ENCODE assay signal across 8 mouse cellular contexts in the genomic region with DNA sequence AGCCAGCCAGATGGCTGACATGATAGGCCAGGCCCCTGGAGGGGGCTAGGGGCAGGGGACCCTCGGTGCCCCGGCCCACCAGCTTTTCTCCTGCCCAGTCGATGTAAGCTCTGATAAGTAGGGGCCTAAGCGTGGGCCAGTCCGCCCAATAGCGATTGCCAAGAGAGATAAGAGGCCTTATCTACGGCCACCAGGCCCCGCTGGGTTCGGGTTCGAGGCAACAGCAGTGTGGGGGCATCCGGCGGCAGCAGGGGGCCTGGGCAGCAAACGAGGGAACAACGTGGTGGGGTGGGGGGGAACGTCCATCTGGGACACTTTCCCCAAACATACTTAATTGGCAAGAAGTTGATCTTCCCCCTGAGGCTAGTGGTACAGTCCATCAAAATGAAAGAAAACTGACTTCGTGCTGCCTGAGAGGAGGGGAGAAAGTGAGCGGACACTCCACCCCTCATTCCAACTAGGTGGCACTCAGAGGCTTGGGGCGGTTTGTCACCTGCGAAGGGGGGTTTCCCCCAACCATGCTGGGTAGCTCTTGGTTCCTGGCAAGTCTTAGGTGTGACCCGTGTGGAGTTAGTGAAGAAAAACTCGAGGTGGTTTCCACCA. TPM values are rescaled to one million over a fixed set of nuclear protein-coding genes. Genes with fewer than 3 reads are reported as not detected.
A peak's percentile ranks its signal among the peaks of the same experiment; 100 is the strongest.
DNase-seq lines count a peak whose midpoint lies in the region; ATAC-seq and TF ChIP-seq lines count a peak whose summit lies in the region.

No protein-coding gene starts in this region.

- intact Hi-C loops in heart, postnatal 25 days (cut with DNase I), result loop anchor here (2.0 kb wide), 1 partner anchor 28 kb away; no protein-coding TSS in a partner anchor

- no peak for TF ChIP-seq CTCF in liver, embryonic 14.5 days (IDR thresholded peaks at IDR 0.05; ENCODE audit: low read depth)

- no peak for DNase-seq in heart, postnatal 25 days (ENCODE audit: low spot score)
- peak; percentile 84 for DNase-seq in c-Kit-positive CD71-positive TER-119-negative erythroid progenitor cells, embryonic 14.5 days (ENCODE audit: low read depth)
- peak in 2 of 3 experiments; percentile 74 to 84 for DNase-seq in liver, embryonic 14.5 days (ENCODE audit: low read depth in 3 of 3, low spot score in 3 of 3)
- no peak for DNase-seq in left cerebral cortex, adult 8-10 months (ENCODE audit: low spot score in 2 of 2)
- no peak for DNase-seq in layer of hippocampus, adult 11-12 months (ENCODE audit: low spot score)

- peak overlapping the region; percentile 90 for H3K9ac ChIP-seq in heart, embryonic 12.5 days
- peak overlapping the region; percentile 93 for H3K9ac ChIP-seq in liver, embryonic 14.5 days (replicated peaks)
- peak overlapping the region; percentile 51 for H3K9ac ChIP-seq in neural tube, embryonic 14.5 days (replicated peaks; ENCODE audit: low read depth, low read length)

- H3K4me3 ChIP-seq in heart, embryonic 12.5 days, result peak overlapping the region; percentile 94
- H3K4me3 ChIP-seq in liver, embryonic 14.5 days (ENCODE audit: insufficient read depth in 1 of 2, low read depth in 2 of 2, low read length in 2 of 2), result peak overlapping the region; percentile 89 to 91
- H3K4me3 ChIP-seq in neural tube, embryonic 14.5 days (ENCODE audit: low read depth, low read length), result peak overlapping the region; percentile 56

- H3K4me2 ChIP-seq in heart, embryonic 12.5 days, result peak overlapping the region; percentile 94
- H3K4me2 ChIP-seq in liver, embryonic 14.5 days (ENCODE audit: low read depth), result peak overlapping the region; percentile 93
- peak overlapping the region; percentile 98 for H3K4me2 ChIP-seq in neural tube, embryonic 14.5 days (ENCODE audit: low read depth, low read length)

- H3K9me3 ChIP-seq in heart, embryonic 12.5 days (replicated peaks), result no peaks in the 10 kb centered on the region
- no peaks in the 10 kb centered on the region for H3K9me3 ChIP-seq in liver, embryonic 14.5 days (ENCODE audit: control insufficient read depth, low read length)
- H3K9me3 ChIP-seq in neural tube, embryonic 14.5 days (ENCODE audit: control insufficient read depth, low read length), result no peaks in the 10 kb centered on the region

- peak; percentile 75 for TF ChIP-seq EP300 in liver, embryonic 14.5 days (IDR thresholded peaks at IDR 0.05; ENCODE audit: low read depth)

- H3K36me3 ChIP-seq in heart, embryonic 12.5 days, result peaks cover 14% of the 10 kb centered on the region
- H3K36me3 ChIP-seq in liver, embryonic 14.5 days (replicated peaks; ENCODE audit: control insufficient read depth, insufficient read depth, low read depth), result peaks cover 23% of the 10 kb centered on the region
- H3K36me3 ChIP-seq in neural tube, embryonic 14.5 days (ENCODE audit: control insufficient read depth, insufficient read depth, low read length), result no peaks in the 10 kb centered on the region

- no peaks in the 10 kb centered on the region for H3K27me3 ChIP-seq in heart, embryonic 12.5 days (replicated peaks)
- H3K27me3 ChIP-seq in liver, embryonic 14.5 days (ENCODE audit: control insufficient read depth, insufficient read depth, low read length), result no peaks in the 10 kb centered on the region
- peaks cover 13% of the 10 kb centered on the region for H3K27me3 ChIP-seq in neural tube, embryonic 14.5 days (ENCODE audit: control insufficient read depth, insufficient read depth, low read length)

- peak overlapping the region; percentile 86 for H3K27ac ChIP-seq in heart, embryonic 12.5 days (ENCODE audit: poor library complexity, severe bottlenecking)
- H3K27ac ChIP-seq in liver, embryonic 14.5 days, result peak overlapping the region; percentile 98
- peak overlapping the region; percentile 44; the same call in 1 of the 2 replicates for H3K27ac ChIP-seq in neural tube, embryonic 14.5 days (ENCODE audit: low read depth, low read length)

- ATAC-seq in heart, embryonic 12.5 days (ENCODE audit: insufficient number of reproducible peaks, low FRiP score), result no peak
- ATAC-seq in hematopoietic stem cell, adult 5-6 weeks (replicated peaks in 1 of 2; ENCODE audit: insufficient read depth in 1 of 2, low FRiP score in 2 of 2, low TSS enrichment in 1 of 2, low read depth in 1 of 2, poor library complexity in 2 of 2, severe bottlenecking in 2 of 2), result peak; percentile 2 to 23; a peak in 3 of 4 replicates
- ATAC-seq in liver, embryonic 14.5 days (ENCODE audit: insufficient read depth), result no peak
- ATAC-seq in neural tube, embryonic 14.5 days (ENCODE audit: low read depth), result no peak

- WGBS in heart, embryonic 12.5 days, result 3% methylated on average over 21 of the region's 21 CpGs
- under 1% methylated on average over 21 of the region's 21 CpGs for WGBS in liver, embryonic 14.5 days (ENCODE audit: insufficient replicate concordance)
- WGBS in neural tube, embryonic 14.5 days, result 5% methylated on average over 21 of the region's 21 CpGs

- H3K4me1 ChIP-seq in heart, embryonic 12.5 days (replicated peaks), result peaks cover 74% of the 10 kb centered on the region
- H3K4me1 ChIP-seq in liver, embryonic 14.5 days (replicated peaks; ENCODE audit: control insufficient read depth in 2 of 2, insufficient read depth in 2 of 2, low read length in 1 of 2), result peaks cover 56 to 57% of the 10 kb centered on the region in 2 experiments
- peaks cover 24% of the 10 kb centered on the region for H3K4me1 ChIP-seq in neural tube, embryonic 14.5 days (ENCODE audit: control insufficient read depth, insufficient read depth, low read length)

RNA-seq across cellular contexts. Expression of a gene that starts 2.8 kb away (rescaled TPM):
- polyA plus RNA-seq in heart, embryonic 12.5 days (2016; fragmentation: Nextera tagmentation; extraction: Ambion mirVana), result 8.0 and 9.2 TPM in 2 replicates
- total RNA-seq in heart, postnatal 25 days (2021), result 10 to 100 TPM; 21.3 to 22.6 TPM
- 21.8 and 70.4 TPM in 2 replicates for total RNA-seq in hematopoietic stem cell, adult 5-6 weeks (2017)
- polyA plus RNA-seq in liver, embryonic 14.5 days (2012; rRNA removed), result 69.6 and 80.3 TPM in 2 replicates
- polyA plus RNA-seq in liver, embryonic 14.5 days (2014; fragmentation: Nextera tagmentation; extraction: Ambion mirVana), result 13.3 and 16.2 TPM in 2 replicates
- polyA plus RNA-seq in neural tube, embryonic 14.5 days (2014; fragmentation: Nextera tagmentation; extraction: Ambion mirVana), result 1.2 and 1.4 TPM in 2 replicates
- total RNA-seq in left cerebral cortex, adult 8-10 months (2022), result 10 to 100 TPM; 38.9 to 50.1 (median 44.4) TPM

Comparison
In these comparisons a context has a peak if more than half of its experiments do, and no peak if none do; other contexts are left out.
1. ATAC-seq: peak in hematopoietic stem cell, adult 5-6 weeks (2 of 2); none in heart, embryonic 12.5 days (single experiment), liver, embryonic 14.5 days (single experiment) and neural tube, embryonic 14.5 days (single experiment).
2. H3K27ac ChIP-seq: peak in every context shown above with its lines; median percentile 98 in liver, embryonic 14.5 days; 86 in heart, embryonic 12.5 days; 44 in neural tube, embryonic 14.5 days.
3. DNase-seq: peak in c-Kit-positive CD71-positive TER-119-negative erythroid progenitor cells, embryonic 14.5 days (single experiment) and liver, embryonic 14.5 days (2 of 3); none in heart, postnatal 25 days (single experiment), left cerebral cortex, adult 8-10 months (0 of 2) and layer of hippocampus, adult 11-12 months (single experiment).
4. Peak in every context shown above with its lines, with median percentiles within 50 percentile points of each other: H3K4me2 ChIP-seq, H3K4me3 ChIP-seq and H3K9ac ChIP-seq.